Mouse (Mus musculus) MEL (cell line): ENCODE measurements around the gene Fcer1g. TPM values are rescaled to one million over a fixed set of nuclear protein-coding genes. Genes with fewer than 3 reads are reported as not detected.

Source experiments
- DNase-seq: peaks from one replicate; pipeline ENCODE4 v3.0.0; 2011; ENCODE audit warnings: low read depth, low spot score
- H3K27ac ChIP-seq: 2 replicates; pipeline ENCODE4 v1.5.1; 2012; ENCODE audit warnings: low read depth, mild to moderate bottlenecking, control low read depth, low read length, moderate library complexity; ENCODE audit not compliant: control insufficient read depth
- H3K27me3 ChIP-seq, 2 experiments: fragments of 150-350 bp in 1 of 2; sonication (generic) in 1 of 2; 2 replicates each; pipeline ENCODE4 v1.6.1; 2012; ENCODE audit warnings: low read length in 2 of 2, mild to moderate bottlenecking in 2 of 2, improper control_type of control experiment in 1 of 2, moderate library complexity in 1 of 2; ENCODE audit not compliant: insufficient read depth in 2 of 2, control insufficient read depth in 1 of 2
- H3K36me3 ChIP-seq, 2 experiments: 2 replicates each; pipeline ENCODE4 v1.6.1; 2012 to 2014; ENCODE audit warnings: low read length in 2 of 2, improper control_type of control experiment in 1 of 2, inconsistent platforms in 1 of 2, mild to moderate bottlenecking in 1 of 2; ENCODE audit not compliant: insufficient read depth in 2 of 2, control insufficient read depth in 1 of 2
- H3K4me1 ChIP-seq, 2 experiments: fragments of 150-350 bp in 1 of 2; sonication (generic) in 1 of 2; 2 replicates each; pipeline ENCODE4 v1.6.1; 2012; ENCODE audit warnings: low read length in 2 of 2, improper control_type of control experiment in 1 of 2, mild to moderate bottlenecking in 1 of 2; ENCODE audit not compliant: insufficient read depth in 2 of 2, control insufficient read depth in 1 of 2
- H3K4me3 ChIP-seq, 2 experiments: fragments of 150-350 bp in 1 of 2; sonication (generic) in 1 of 2; 2 replicates each; pipeline ENCODE4 v1.5.1; 2012; ENCODE audit warnings: low read depth in 2 of 2, low read length in 2 of 2, mild to moderate bottlenecking in 2 of 2, moderate library complexity in 2 of 2, control low read depth in 1 of 2, improper control_type of control experiment in 1 of 2; ENCODE audit not compliant: control insufficient read depth in 1 of 2, insufficient read depth in 1 of 2
- H3K79me2 ChIP-seq: 2 replicates; pipeline ENCODE4 v1.6.1; 2012; ENCODE audit warnings: mild to moderate bottlenecking, low read length, moderate library complexity; ENCODE audit not compliant: control insufficient read depth, poor library complexity, insufficient read depth
- H3K9ac ChIP-seq: 2 replicates; pipeline ENCODE4 v1.6.1; 2012; ENCODE audit warnings: low read depth, mild to moderate bottlenecking, control low read depth, low read length, moderate library complexity; ENCODE audit not compliant: control insufficient read depth, poor library complexity, severe bottlenecking
- H3K9me3 ChIP-seq: fragments of 150-350 bp; sonication (generic); replicated peaks from 2 replicates; pipeline ENCODE4 v1.6.1; 2012; ENCODE audit warnings: mild to moderate bottlenecking, low read length, improper control_type of control experiment, moderate library complexity; ENCODE audit not compliant: insufficient read depth
- CTCF ChIP-seq, 3 experiments: IDR thresholded peaks in 2 of 3; conservative IDR thresholded peaks in 1 of 3; 2 replicates each; pipeline ENCODE4 v1.5.1; 2011 to 2012; ENCODE audit warnings: low read length in 3 of 3, low read depth in 2 of 3, mild to moderate bottlenecking in 2 of 3, improper control_type of control experiment in 1 of 3, inconsistent platforms in 1 of 3, mixed read lengths in 1 of 3, moderate library complexity in 1 of 3; ENCODE audit not compliant: control insufficient read depth in 1 of 3, insufficient read depth in 1 of 3, poor library complexity in 1 of 3, severe bottlenecking in 1 of 3
- ELF1 ChIP-seq: IDR thresholded peaks from 2 replicates; pipeline ENCODE4 v1.6.1; 2014; ENCODE audit warnings: low read depth, mild to moderate bottlenecking, inconsistent platforms, low read length, improper control_type of control experiment, moderate library complexity
- MAX ChIP-seq: IDR thresholded peaks from 2 replicates; pipeline ENCODE4 v1.6.1; 2011; ENCODE audit warnings: low read length, improper control_type of control experiment
- MYC ChIP-seq: IDR thresholded peaks from 2 replicates; pipeline ENCODE4 v1.6.1; 2011; ENCODE audit warnings: low read depth, mild to moderate bottlenecking, low read length, improper control_type of control experiment, moderate library complexity
- NRF1 ChIP-seq: IDR thresholded peaks from 2 replicates; pipeline ENCODE4 v1.6.1; 2014; ENCODE audit warnings: low read depth, mild to moderate bottlenecking, inconsistent platforms, low read length, improper control_type of control experiment, moderate library complexity; ENCODE audit not compliant: poor library complexity, insufficient read depth, severe bottlenecking
- POLR2A ChIP-seq, 2 experiments: IDR thresholded peaks; 2 replicates each; pipeline ENCODE4 v1.6.1; 2011 to 2012; ENCODE audit warnings: low read length in 2 of 2, mild to moderate bottlenecking in 2 of 2, control low read depth in 1 of 2, improper control_type of control experiment in 1 of 2, low read depth in 1 of 2, moderate library complexity in 1 of 2; ENCODE audit not compliant: control insufficient read depth in 1 of 2, insufficient read depth in 1 of 2, poor library complexity in 1 of 2
- POLR2AphosphoS2 ChIP-seq: IDR thresholded peaks from 2 replicates; pipeline ENCODE4 v1.6.1; 2011; ENCODE audit warnings: low read length, improper control_type of control experiment
- POLR2AphosphoS5 ChIP-seq: IDR thresholded peaks from 2 replicates; pipeline ENCODE4 v1.6.1; 2012; ENCODE audit warnings: low read depth, borderline replicate concordance, mild to moderate bottlenecking, inconsistent platforms, low read length, moderate library complexity, mixed read lengths
- SIN3A ChIP-seq: IDR thresholded peaks from 2 replicates; pipeline ENCODE4 v1.6.1; 2012; ENCODE audit warnings: low read length, improper control_type of control experiment, inconsistent platforms
- UBTF ChIP-seq: IDR thresholded peaks from 2 replicates; pipeline ENCODE4 v1.6.1; 2012; ENCODE audit warnings: low read depth, mild to moderate bottlenecking, inconsistent platforms, low read length, improper control_type of control experiment, moderate library complexity, borderline replicate concordance; ENCODE audit not compliant: insufficient read depth
- USF1 ChIP-seq: IDR thresholded peaks from 2 replicates; pipeline ENCODE4 v1.6.1; 2014; ENCODE audit warnings: low read depth, mild to moderate bottlenecking, inconsistent platforms, low read length, improper control_type of control experiment, moderate library complexity
- USF2 ChIP-seq, 2 experiments: IDR thresholded peaks; 2 replicates each; pipeline ENCODE4 v1.6.1; 2011 to 2012; ENCODE audit warnings: improper control_type of control experiment in 2 of 2, low read length in 2 of 2, borderline replicate concordance in 1 of 2, inconsistent platforms in 1 of 2, low read depth in 1 of 2, mild to moderate bottlenecking in 1 of 2; ENCODE audit not compliant: insufficient read depth in 1 of 2
- ZKSCAN1 ChIP-seq: IDR thresholded peaks from 2 replicates; pipeline ENCODE4 v1.6.1; 2012; ENCODE audit warnings: low read depth, mild to moderate bottlenecking, inconsistent platforms, low read length, improper control_type of control experiment, moderate library complexity
- ZMIZ1 ChIP-seq: IDR thresholded peaks from 2 replicates; pipeline ENCODE4 v1.6.1; 2012; ENCODE audit warnings: low read depth, mild to moderate bottlenecking, inconsistent platforms, low read length, improper control_type of control experiment, moderate library complexity
- ZNF384 ChIP-seq: IDR thresholded peaks from 2 replicates; pipeline ENCODE4 v1.6.1; 2012; ENCODE audit warnings: low read depth, mild to moderate bottlenecking, inconsistent platforms, low read length, improper control_type of control experiment
- polyA plus RNA-seq, 2 experiments: library from polyadenylated mRNA; stranded (reverse) in 1 of 2; unstranded in 1 of 2; fragments of >175 nt in 1 of 2; fragments of >200 nt in 1 of 2; gene quantifications; 2 replicates each; pipeline versions ENCODE4 v1.2.1 to v1.2.4; 2012; ENCODE audit warnings: low replicate concordance in 2 of 2, low read depth in 1 of 2; ENCODE audit not compliant: insufficient read length in 2 of 2, insufficient read depth in 1 of 2, missing spikeins in 1 of 2
- total RNA-seq: library from RNA; depleted of rRNA; stranded (reverse); fragments of 300-350 nt; gene quantifications from 2 replicates; pipeline ENCODE4 v1.2.3, GENCODE M21; 2012

The Fcer1g gene
- total and polyA plus RNA-seq, 3 experiments: 0.62 to 1.1 TPM; not detected in 1

- no peak overlapping the region for H3K9ac ChIP-seq
These were observed 43.6 kb upstream of the Fcer1g start for GRCm38 (mm10) chr1:171277736-171278135.

GRCm38 (mm10) chr1:171276110-171276748 lies 42.1 kb upstream of the Fcer1g start:
- Histone ChIP-seq H3K79me2 (peaks cover 4% of the 10 kb centered on the region; the same call in 1 of the 2 replicates), H3K4me1 (peaks cover 8 to 19% of the 10 kb centered on the region in 2 experiments), H3K9me3 (no peaks in the 10 kb centered on the region), H3K27me3 (no peaks in the 10 kb centered on the region), H3K27ac (no peak overlapping the region), H3K36me3 (peaks cover 1 to 19% of the 10 kb centered on the region in 2 experiments)
- DNase-seq: peak; percentile 53
- no peak for TF ChIP-seq MAX
- peak in 1 of 2 experiments; percentile 15; a peak in 1 of 4 replicates for TF ChIP-seq POLR2A (IDR thresholded peaks at IDR 0.05; ENCODE audit: control insufficient read depth in 1 of 2, insufficient read depth in 1 of 2, low read depth in 1 of 2, low read length in 2 of 2, poor library complexity in 1 of 2)
- peak; percentile 61; the same call in 1 of the 2 replicates for TF ChIP-seq ZMIZ1
- no peak for TF ChIP-seq CTCF (IDR thresholded peaks at IDR 0.05 in 2 of 3, conservative IDR thresholded peaks at IDR 0.05 in 1 of 3; ENCODE audit: control insufficient read depth in 1 of 3, insufficient read depth in 1 of 3, low read depth in 2 of 3, low read length in 3 of 3, poor library complexity in 1 of 3, severe bottlenecking in 1 of 3)
- TF ChIP-seq POLR2AphosphoS2: peak; percentile 35; the same call in 1 of the 2 replicates
- peak; percentile 82 for TF ChIP-seq USF1
- 0 out of 4 replicates have a peak, but pooled peaks of 1 of the 2 experiments have one; percentile 43 for TF ChIP-seq USF2 (IDR thresholded peaks at IDR 0.05; ENCODE audit: borderline replicate concordance in 1 of 2, insufficient read depth in 1 of 2, low read depth in 1 of 2, low read length in 2 of 2)
- no peak for TF ChIP-seq ELF1
- no peak for TF ChIP-seq UBTF
- no peak for TF ChIP-seq ZNF384
- no peak for TF ChIP-seq POLR2AphosphoS5
- TF ChIP-seq, all 39 proteins: peak for 5
- no peak overlapping the region for H3K9ac ChIP-seq
- H3K4me3 ChIP-seq: no peak overlapping the region

More at GRCm38 (mm10) chr1:171277736-171278135, 43.6 kb upstream of the Fcer1g start:
- Histone ChIP-seq H3K36me3 (peaks cover 1 to 13% of the 10 kb centered on the region in 2 experiments), H3K4me3 (no peak overlapping the region), H3K27ac (no peak overlapping the region), H3K79me2 (peaks cover 4% of the 10 kb centered on the region; the same call in 1 of the 2 replicates), H3K9me3 (no peaks in the 10 kb centered on the region), H3K27me3 (no peaks in the 10 kb centered on the region), H3K4me1 (peaks cover 0 to 10% of the 10 kb centered on the region in 2 experiments; a peak in 1 of 4 replicates)
- no peak for DNase-seq
- TF ChIP-seq NRF1 (no peak), POLR2AphosphoS2 (no peak), POLR2A (IDR thresholded peaks at IDR 0.05; ENCODE audit: control insufficient read depth in 1 of 2, insufficient read depth in 1 of 2, low read depth in 1 of 2, low read length in 2 of 2, poor library complexity in 1 of 2) (no peak), SIN3A (no peak), MYC (no peak), POLR2AphosphoS5 (no peak), ZKSCAN1 (no peak)
